Mouse (Mus musculus) MEL (cell line): Measurements from ENCODE around the gene Bscl2.

Source experiments
- CTCF ChIP-seq, 3 experiments: IDR thresholded peaks in 2 of 3; conservative IDR thresholded peaks in 1 of 3; 2 replicates each; pipeline ENCODE4 v1.5.1; 2011 to 2012; ENCODE audit warnings: low read length in 3 of 3, low read depth in 2 of 3, mild to moderate bottlenecking in 2 of 3, improper control_type of control experiment in 1 of 3, inconsistent platforms in 1 of 3, mixed read lengths in 1 of 3, moderate library complexity in 1 of 3; ENCODE audit not compliant: control insufficient read depth in 1 of 3, insufficient read depth in 1 of 3, poor library complexity in 1 of 3, severe bottlenecking in 1 of 3
- SIN3A ChIP-seq: IDR thresholded peaks from 2 replicates; pipeline ENCODE4 v1.6.1; 2012; ENCODE audit warnings: low read length, improper control_type of control experiment, inconsistent platforms
- TAL1 ChIP-seq: IDR thresholded peaks from 2 replicates; pipeline ENCODE4 v1.6.1; 2012; ENCODE audit warnings: mild to moderate bottlenecking, inconsistent platforms, low read length, moderate library complexity, mixed read lengths
- ZKSCAN1 ChIP-seq: IDR thresholded peaks from 2 replicates; pipeline ENCODE4 v1.6.1; 2012; ENCODE audit warnings: low read depth, mild to moderate bottlenecking, inconsistent platforms, low read length, improper control_type of control experiment, moderate library complexity

DNA sequence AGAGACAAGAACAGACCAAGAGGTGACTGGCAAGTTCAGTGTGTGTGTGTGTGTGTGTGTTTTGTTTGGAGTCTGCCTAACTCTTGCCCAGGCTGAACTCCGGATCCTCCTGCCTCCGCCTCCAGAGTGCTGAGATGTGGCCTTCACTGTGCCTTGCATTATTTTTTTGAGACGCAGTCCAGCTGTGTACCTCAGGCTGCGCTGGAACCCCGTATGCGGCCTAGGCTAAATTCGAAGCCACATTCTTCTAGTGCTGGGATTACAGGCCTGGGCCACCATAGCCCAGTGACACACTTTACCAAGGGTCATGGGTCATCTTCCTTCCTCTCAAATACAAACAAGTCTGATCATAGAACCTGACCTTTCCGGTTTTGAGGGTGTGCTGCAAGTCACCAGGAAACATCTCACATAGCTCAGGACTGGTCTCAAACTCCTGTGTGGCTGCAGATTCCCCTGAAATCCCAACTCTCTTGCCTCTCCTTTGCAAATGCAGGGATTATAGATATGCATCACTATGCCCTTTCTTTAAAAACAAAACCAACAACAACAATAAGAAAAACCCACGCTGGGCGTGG is 35.1 kb downstream of the Bscl2 start:
- no peak for TF ChIP-seq TAL1
- no peak for TF ChIP-seq CTCF (IDR thresholded peaks at IDR 0.05 in 2 of 3, conservative IDR thresholded peaks at IDR 0.05 in 1 of 3; ENCODE audit: control insufficient read depth in 1 of 3, insufficient read depth in 1 of 3, low read depth in 2 of 3, low read length in 3 of 3, poor library complexity in 1 of 3, severe bottlenecking in 1 of 3)
- no peak for TF ChIP-seq SIN3A
- TF ChIP-seq ZKSCAN1: no peak
